In the genomic region with DNA sequence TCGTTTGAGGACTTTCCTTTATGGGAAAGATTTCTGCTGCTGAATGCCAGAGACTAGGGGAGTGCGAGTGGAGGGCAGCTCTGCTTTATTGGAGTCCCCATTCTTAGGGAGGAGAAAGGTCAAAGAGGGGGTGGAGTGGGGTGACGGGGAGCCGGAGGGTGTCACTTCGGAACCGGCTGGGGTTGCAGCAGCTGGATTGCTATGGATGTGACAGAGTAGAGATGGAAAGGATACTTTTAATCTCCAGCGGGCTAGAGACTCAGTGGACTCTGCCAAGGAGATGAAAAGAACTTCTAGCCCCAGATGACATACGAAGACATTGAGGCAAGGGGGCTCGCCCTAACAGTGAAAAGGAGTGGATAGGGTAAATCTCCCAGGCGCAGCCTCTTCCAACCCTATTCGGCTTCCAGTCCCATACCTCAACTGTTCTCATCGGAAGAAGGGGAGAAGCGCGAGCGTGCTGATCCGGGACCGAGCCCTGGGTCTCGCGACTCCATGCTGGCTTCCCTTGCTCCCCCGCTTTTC, we compare ENCODE assay signal across 8 mouse cellular contexts. TPM values are rescaled to one million over a fixed set of nuclear protein-coding genes. Genes with fewer than 3 reads are reported as not detected.
DNase-seq lines count a peak whose midpoint lies in the region; ATAC-seq and TF ChIP-seq lines count a peak whose summit lies in the region.

No protein-coding gene starts in this region.

- H3K36me3 ChIP-seq in testis, adult 2 months (ENCODE audit: control insufficient read depth, insufficient read depth, low read length) = no peaks in the 10 kb centered on the region
- H3K36me3 ChIP-seq in heart, embryonic 16.5 days (ENCODE audit: control insufficient read depth, insufficient read depth) = no peaks in the 10 kb centered on the region
- no peaks in the 10 kb centered on the region for H3K36me3 ChIP-seq in liver, embryonic 12.5 days

- H3K4me2 ChIP-seq in heart, embryonic 16.5 days (ENCODE audit: low read depth, low read length) = peak overlapping the region; percentile 94
- peak overlapping the region; percentile 65 for H3K4me2 ChIP-seq in liver, embryonic 12.5 days

- no peak for TF ChIP-seq POLR2A in testis, adult 2 months (IDR thresholded peaks at IDR 0.05; ENCODE audit: control insufficient read depth, low read depth, low read length)

- H3K27me3 ChIP-seq in testis, adult 2 months (ENCODE audit: control insufficient read depth, insufficient read depth, low read length) = no peaks in the 10 kb centered on the region
- H3K27me3 ChIP-seq in heart, embryonic 16.5 days (ENCODE audit: control insufficient read depth, insufficient read depth, low read length) = peaks cover 31% of the 10 kb centered on the region
- peaks cover 63% of the 10 kb centered on the region for H3K27me3 ChIP-seq in liver, embryonic 12.5 days (replicated peaks)

- TF ChIP-seq CTCF in testis, adult 2 months (IDR thresholded peaks at IDR 0.05; ENCODE audit: control insufficient read depth, insufficient read depth, insufficient replicate concordance, low read depth, low read length) = no peak

- peaks cover 6% of the 10 kb centered on the region for H3K4me1 ChIP-seq in testis, adult 2 months (ENCODE audit: control insufficient read depth, insufficient read depth, low read length)
- H3K4me1 ChIP-seq in heart, embryonic 16.5 days (ENCODE audit: control insufficient read depth, insufficient read depth, low read length) = no peaks in the 10 kb centered on the region
- H3K4me1 ChIP-seq in liver, embryonic 12.5 days = peaks cover 25% of the 10 kb centered on the region

- no peaks in the 10 kb centered on the region; the same call in 1 of the 2 replicates for H3K9me3 ChIP-seq in heart, embryonic 16.5 days (replicated peaks; ENCODE audit: control insufficient read depth, low read length)
- H3K9me3 ChIP-seq in liver, embryonic 12.5 days (replicated peaks) = no peaks in the 10 kb centered on the region; the same call in 1 of the 2 replicates

- peak overlapping the region; percentile 65 for H3K9ac ChIP-seq in heart, embryonic 16.5 days (ENCODE audit: low read length)
- no peak overlapping the region for H3K9ac ChIP-seq in liver, embryonic 12.5 days

- H3K4me3 ChIP-seq in testis, adult 2 months (ENCODE audit: control insufficient read depth, low read depth, low read length) = peak overlapping the region; percentile 58
- peak overlapping the region; percentile 63 for H3K4me3 ChIP-seq in heart, embryonic 16.5 days (ENCODE audit: low read length)
- H3K4me3 ChIP-seq in liver, embryonic 12.5 days = peak overlapping the region; percentile 49

- no peak for ATAC-seq in heart, embryonic 16.5 days (replicated peaks; ENCODE audit: extremely low read depth, insufficient read depth, low FRiP score)
- no peak for ATAC-seq in liver, embryonic 12.5 days

- WGBS in heart, embryonic 16.5 days = 4% methylated on average over 19 of the region's 20 CpGs
- 4% methylated on average over 20 of the region's 20 CpGs for WGBS in liver, embryonic 12.5 days (ENCODE audit: insufficient replicate concordance)

- DNase-seq in testis, postnatal 14 days (ENCODE audit: low spot score) = no peak
- DNase-seq in adrenal gland, postnatal 10 days = no peak
- no peak for DNase-seq in right cerebral cortex, postnatal 36 days (ENCODE audit: low spot score in 2 of 2)
- DNase-seq in frontal cortex, postnatal 36 days (ENCODE audit: low spot score in 2 of 2) = no peak
- no peak for DNase-seq in testis, postnatal 10 days (ENCODE audit: low spot score)

- H3K27ac ChIP-seq in testis, adult 2 months (ENCODE audit: control insufficient read depth, insufficient read depth, low read depth, low read length) = peak overlapping the region; percentile 5; the same call in 1 of the 2 replicates
- no peak overlapping the region for H3K27ac ChIP-seq in heart, embryonic 16.5 days (ENCODE audit: low read length)
- no peak overlapping the region for H3K27ac ChIP-seq in liver, embryonic 12.5 days

RNA-seq across cellular contexts. Expression of a gene that starts 0.9 kb away (rescaled TPM):
- 2.3 and 3.0 TPM in 2 replicates for polyA plus RNA-seq in testis, adult 2 months (2012; rRNA removed)
- polyA plus RNA-seq in heart, embryonic 16.5 days (2015; fragmentation: Nextera tagmentation; extraction: Ambion mirVana) = 1.3 TPM in 2 replicates
- polyA plus RNA-seq in liver, embryonic 12.5 days (2016; fragmentation: Nextera tagmentation; extraction: Ambion mirVana) = 0.08 TPM in 2 replicates
- total RNA-seq in adrenal gland, postnatal 10 days (2021) = 10 to 100 TPM; 12.3 to 12.8 TPM
